Mouse (Mus musculus): ENCODE measurements at regions not wholly inside any gene's neighbourhood (a gene's known extent, or its start where the extent isn't known, plus 50 kb on each side); places are given as distances from the start of the nearest gene placed in this dataset.

DNA sequence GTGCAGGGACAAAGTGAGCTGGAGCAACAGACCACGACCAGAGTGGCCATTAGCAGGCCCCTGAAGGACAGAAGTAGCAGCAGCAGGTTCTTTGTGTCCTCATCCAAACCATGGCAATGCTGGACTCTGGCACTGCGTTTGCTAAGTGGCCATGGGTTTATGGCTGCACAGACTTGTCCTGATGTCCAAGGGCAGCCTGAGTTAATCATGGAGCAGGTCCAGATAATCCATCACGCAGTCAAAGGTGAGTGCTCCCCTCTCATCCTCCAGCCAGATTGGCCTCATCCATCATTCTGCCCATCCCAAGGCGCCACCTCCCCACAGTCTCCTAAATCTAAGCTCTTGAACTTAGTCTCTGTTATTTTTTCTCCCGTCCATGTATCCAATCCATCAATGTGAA, 186.4 kb downstream of the Fam198b start:
- in situ Hi-C loops (cut with MboI; ENCODE audit: low pct_unique_long_range_greater_than_20kb), result no loop called here
- ChIA-PET POLR2A (no interaction called here), CTCF (interaction anchor here (0.6 to 1.7 kb wide), 5 partner anchors 9 to 208 kb away, joined by 3 to 5 read pairs (median 4); no protein-coding TSS in a partner anchor)
- TF ChIP-seq CTCF (IDR thresholded peaks at IDR 0.05), result no peak
- no peaks in the 10 kb centered on the region for H3K27me3 ChIP-seq
- DNase-seq (ENCODE audit: low read depth, low spot score), result no peak
- ATAC-seq, result no peak

GRCm38 (mm10) chr3:80079801-80080418, 195.6 kb downstream of the Fam198b start:
- CTCF ChIA-PET, result interaction anchor here (0.5 to 2.8 kb wide), 13 partner anchors 9 to 1969 kb away, joined by 3 to 12 read pairs (median 3); no protein-coding TSS in a partner anchor
- POLR2A ChIA-PET, result interaction anchor here (0.6 kb wide), 1 partner anchor 588 kb away, joined by 5 read pairs; no protein-coding TSS in a partner anchor
- in situ Hi-C loops (cut with MboI; ENCODE audit: low pct_unique_long_range_greater_than_20kb), result loop anchor here (5.0 to 25.0 kb wide), 4 partner anchors 722 to 1837 kb away; partner anchors contain the start of gene Gria2
- TF ChIP-seq CTCF (IDR thresholded peaks at IDR 0.05), result peak; percentile 99
- ATAC-seq (peak; percentile 87), DNase-seq (ENCODE audit: low read depth, low spot score) (no peak)
- no peaks in the 10 kb centered on the region for H3K27me3 ChIP-seq

- no peak for TF ChIP-seq CTCF (IDR thresholded peaks at IDR 0.05)
- H3K27me3 ChIP-seq, result no peaks in the 10 kb centered on the region
- in situ Hi-C loops (cut with MboI; ENCODE audit: low pct_unique_long_range_greater_than_20kb), result loop anchor here (5.0 to 25.0 kb wide), 2 partner anchors 1406 to 1836 kb away; no protein-coding TSS in a partner anchor
- ChIA-PET CTCF (interaction anchor here (0.7 to 2.8 kb wide), 11 partner anchors 8 to 856 kb away, joined by 3 to 10 read pairs (median 3); partner anchors contain the start of gene Gria2), POLR2A (no interaction called here)
- no peak for DNase-seq (ENCODE audit: low read depth, low spot score)
- no peak for ATAC-seq
Observed at GRCm38 (mm10) chr3:80081210-80081609, 196.9 kb downstream of the Fam198b start.

DNA sequence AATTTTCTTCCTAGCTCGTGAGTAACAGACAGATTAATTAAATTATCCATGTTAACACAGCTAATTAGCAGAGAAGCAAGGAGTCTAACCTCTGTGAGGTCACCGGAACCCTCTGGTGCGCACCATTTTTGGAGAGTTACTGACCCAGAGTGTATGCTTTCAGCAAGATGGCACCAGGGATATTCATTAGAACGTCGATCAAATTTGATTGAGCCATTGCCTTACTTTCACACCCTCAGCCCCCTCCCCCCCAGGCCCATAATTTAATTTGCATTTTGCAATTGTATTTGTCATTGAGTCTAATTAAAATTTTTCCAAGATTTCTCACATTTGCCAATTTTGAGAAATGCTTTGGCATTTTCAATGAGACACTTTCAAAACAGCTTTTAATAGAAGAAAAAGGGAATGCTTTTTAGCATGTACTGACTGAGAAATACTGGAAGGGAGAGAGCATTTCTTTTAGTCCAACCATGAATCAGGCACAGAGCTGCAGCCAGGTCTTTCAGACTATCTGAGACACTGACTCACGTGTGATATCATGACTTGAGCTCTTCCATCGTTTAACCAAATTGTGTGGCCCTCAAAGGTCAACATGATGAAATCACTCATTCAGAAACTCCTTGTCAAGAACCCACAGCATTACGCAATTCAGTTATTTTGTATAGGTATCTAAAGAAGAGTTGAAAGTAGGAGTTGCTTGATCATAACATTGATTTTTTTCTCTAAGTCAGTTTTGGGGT, 198.6 kb downstream of the Fam198b start:
- POLR2A ChIA-PET, result interaction anchor here (0.7 kb wide), 1 partner anchor 201 kb away, joined by 5 read pairs; no protein-coding TSS in a partner anchor
- CTCF ChIA-PET, result interaction anchor here (1.5 to 2.0 kb wide), 2 partner anchors 12 to 229 kb away, joined by 3 to 4 read pairs; no protein-coding TSS in a partner anchor
- DNase-seq (ENCODE audit: low read depth, low spot score), result no peak
- in situ Hi-C loops (cut with MboI; ENCODE audit: low pct_unique_long_range_greater_than_20kb), result loop anchor here (5.0 to 25.0 kb wide), 2 partner anchors 1404 to 1834 kb away; no protein-coding TSS in a partner anchor
- TF ChIP-seq CTCF (IDR thresholded peaks at IDR 0.05), result no peak
- no peaks in the 10 kb centered on the region for H3K27me3 ChIP-seq
- ATAC-seq, result no peak

GRCm38 (mm10) chr3:80084168-80084567, 199.8 kb downstream of the Fam198b start:
- DNase-seq (ENCODE audit: low read depth, low spot score) (no peak), ATAC-seq (no peak)
- TF ChIP-seq CTCF (IDR thresholded peaks at IDR 0.05), result no peak
- peaks cover 4% of the 10 kb centered on the region for H3K27me3 ChIP-seq
- in situ Hi-C loops (cut with MboI; ENCODE audit: low pct_unique_long_range_greater_than_20kb), result loop anchor here (5.0 to 25.0 kb wide), 2 partner anchors 1403 to 1833 kb away; no protein-coding TSS in a partner anchor
- ChIA-PET POLR2A (no interaction called here), CTCF (interaction anchor here (1.5 kb wide), 1 partner anchor 231 kb away, joined by 3 read pairs; no protein-coding TSS in a partner anchor)

DNA sequence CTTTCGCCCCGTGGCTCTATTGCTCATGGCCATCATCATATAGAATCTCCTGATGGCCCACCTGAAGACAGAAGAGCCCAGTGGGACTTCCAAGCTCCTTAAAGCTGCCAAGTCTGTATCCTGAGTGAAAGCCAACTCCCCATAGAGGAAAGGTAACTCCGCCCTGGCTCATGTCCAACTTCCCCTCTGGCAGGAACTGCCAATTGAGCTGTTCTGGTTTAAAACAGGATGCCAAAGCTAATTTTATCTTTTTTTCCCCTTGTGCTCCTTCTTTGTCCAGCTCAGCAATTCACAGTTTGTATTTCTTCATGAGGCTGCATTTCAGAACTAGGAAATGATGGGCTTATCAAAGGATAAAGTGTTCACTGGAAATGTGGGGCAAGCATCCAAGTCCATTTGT, 215.3 kb downstream of the Fam198b start:
- no peak for ATAC-seq
- peaks cover 19% of the 10 kb centered on the region for H3K27me3 ChIP-seq
- CTCF ChIA-PET, result no interaction called here
- in situ Hi-C loops (cut with MboI; ENCODE audit: low pct_unique_long_range_greater_than_20kb), result loop anchor here (25.0 kb wide), 1 partner anchor 1388 kb away; no protein-coding TSS in a partner anchor
- no peak for TF ChIP-seq CTCF (IDR thresholded peaks at IDR 0.05)
- no peak for DNase-seq (ENCODE audit: low read depth, low spot score)
- POLR2A ChIA-PET, result no interaction called here

DNA sequence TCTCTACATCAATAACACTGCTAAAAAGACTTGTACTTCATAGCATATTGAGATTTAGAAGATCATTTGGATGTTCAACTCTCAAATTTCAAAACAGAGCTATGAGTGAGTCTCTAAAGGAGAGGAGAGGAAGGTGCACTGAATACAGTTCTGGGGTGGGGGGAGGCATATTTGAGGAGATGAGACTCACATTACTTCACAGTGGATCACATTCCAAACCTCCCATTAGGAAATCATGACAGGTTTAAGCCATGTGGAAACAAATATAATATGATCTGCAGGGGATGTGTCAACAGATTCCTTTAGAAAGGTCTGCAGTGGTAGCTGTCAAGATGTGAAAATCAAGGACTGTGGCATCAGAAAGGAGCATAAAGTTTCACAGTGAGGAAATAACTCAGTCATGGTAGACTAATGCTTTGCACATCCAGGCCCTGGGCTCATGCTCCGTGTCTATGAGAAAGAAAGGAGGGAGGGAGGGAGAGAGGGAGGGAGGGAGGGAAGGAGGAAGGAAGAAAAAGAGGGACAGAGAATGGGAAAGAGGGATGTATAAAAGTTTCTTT, 235.9 kb downstream of the Fam198b start:
- ChIA-PET CTCF (interaction anchor here (1.0 kb wide), 2 partner anchors 16 to 1616 kb away, joined by 3 read pairs; no protein-coding TSS in a partner anchor), POLR2A (no interaction called here)
- peaks cover 35% of the 10 kb centered on the region for H3K27me3 ChIP-seq
- ATAC-seq (no peak), DNase-seq (ENCODE audit: low read depth, low spot score) (no peak)
- no peak for TF ChIP-seq CTCF (IDR thresholded peaks at IDR 0.05)
- in situ Hi-C loops (cut with MboI; ENCODE audit: low pct_unique_long_range_greater_than_20kb), result no loop called here

- peaks cover 21% of the 10 kb centered on the region for H3K27me3 ChIP-seq
- DNase-seq (ENCODE audit: low read depth, low spot score) (no peak), ATAC-seq (no peak)
- TF ChIP-seq CTCF (IDR thresholded peaks at IDR 0.05), result no peak
- POLR2A ChIA-PET, result no interaction called here
- in situ Hi-C loops (cut with MboI; ENCODE audit: low pct_unique_long_range_greater_than_20kb), result no loop called here
- CTCF ChIA-PET, result no interaction called here
Observed at GRCm38 (mm10) chr3:80123666-80124065, 239.3 kb downstream of the Fam198b start.

GRCm38 (mm10) chr3:80124621-80125020, 240.3 kb downstream of the Fam198b start:
- ATAC-seq (no peak), DNase-seq (ENCODE audit: low read depth, low spot score) (no peak)
- POLR2A ChIA-PET, result no interaction called here
- no peak for TF ChIP-seq CTCF (IDR thresholded peaks at IDR 0.05)
- in situ Hi-C loops (cut with MboI; ENCODE audit: low pct_unique_long_range_greater_than_20kb), result no loop called here
- CTCF ChIA-PET, result no interaction called here
- peaks cover 21% of the 10 kb centered on the region for H3K27me3 ChIP-seq

- in situ Hi-C loops (cut with MboI; ENCODE audit: low pct_unique_long_range_greater_than_20kb), result no loop called here
- ATAC-seq, result no peak
- POLR2A ChIA-PET, result no interaction called here
Observed at GRCm38 (mm10) chr3:80141697-80142096, 257.4 kb downstream of the Fam198b start.

More at GRCm38 (mm10) chr3:80141697-80142096, 257.4 kb downstream of the Fam198b start:
- peaks cover 19% of the 10 kb centered on the region for H3K27me3 ChIP-seq
- CTCF ChIA-PET, result interaction anchor here (1.2 to 2.2 kb wide), 3 partner anchors 9 to 14 kb away, joined by 4 to 5 read pairs (median 5); no protein-coding TSS in a partner anchor
- no peak for DNase-seq (ENCODE audit: low read depth, low spot score)
- no peak for TF ChIP-seq CTCF (IDR thresholded peaks at IDR 0.05)
